ENCODE assay signal across 8 mouse cellular contexts in genomic region chr19:6907811-6908540, GRCm38 (mm10). TPM values are rescaled to one million over a fixed set of nuclear protein-coding genes. Genes with fewer than 3 reads are reported as not detected.
DNase-seq lines count a peak whose midpoint lies in the region; ATAC-seq and TF ChIP-seq lines count a peak whose summit lies in the region.

No protein-coding gene starts in this region.

- H3K27ac ChIP-seq in forebrain, postnatal 0 days (ENCODE audit: low read depth, low read length): no peak overlapping the region
- H3K27ac ChIP-seq in liver, embryonic 15.5 days (replicated peaks): peak overlapping the region; percentile 97
- no peak overlapping the region for H3K27ac ChIP-seq in stomach, embryonic 14.5 days (ENCODE audit: low read length)

- DNase-seq in lung, adult 18-20 months: peak; percentile 27 to 45
- DNase-seq in lung, postnatal 10 days: no peak
- DNase-seq in forebrain, postnatal 0 days: no peak
- DNase-seq in spleen, postnatal 10 days (ENCODE audit: low spot score in 2 of 2): no peak
- DNase-seq in urinary bladder, adult 18-20 months (ENCODE audit: low spot score in 2 of 2): no peak
- DNase-seq in adrenal gland, postnatal 14 days: no peak

- peak overlapping the region; percentile 77 for H3K4me2 ChIP-seq in forebrain, postnatal 0 days (ENCODE audit: low read depth)
- H3K4me2 ChIP-seq in liver, embryonic 15.5 days: peak overlapping the region; percentile 91
- peak overlapping the region; percentile 88 for H3K4me2 ChIP-seq in stomach, embryonic 14.5 days (replicated peaks; ENCODE audit: low read depth, low read length)

- WGBS in forebrain, postnatal 0 days: 90% methylated on average over 7 of the region's 7 CpGs
- 60% methylated on average over 7 of the region's 7 CpGs for WGBS in liver, embryonic 15.5 days (ENCODE audit: insufficient replicate concordance)
- WGBS in stomach, embryonic 14.5 days: 79% methylated on average over 7 of the region's 7 CpGs

- H3K9me3 ChIP-seq in forebrain, postnatal 0 days (ENCODE audit: low read length): no peaks in the 10 kb centered on the region
- H3K9me3 ChIP-seq in liver, embryonic 15.5 days (replicated peaks): no peaks in the 10 kb centered on the region
- no peaks in the 10 kb centered on the region for H3K9me3 ChIP-seq in stomach, embryonic 14.5 days (ENCODE audit: control insufficient read depth, low read depth, low read length)

- 0 out of 2 replicates have a peak overlapping the region, but pooled peaks have one; percentile 60 for H3K4me3 ChIP-seq in forebrain, postnatal 0 days (ENCODE audit: low read depth, low read length)
- peak overlapping the region; percentile 81 for H3K4me3 ChIP-seq in liver, embryonic 15.5 days (replicated peaks)
- peak overlapping the region; percentile 57 for H3K4me3 ChIP-seq in stomach, embryonic 14.5 days (ENCODE audit: low read depth, low read length)

- peaks cover 42% of the 10 kb centered on the region for H3K36me3 ChIP-seq in forebrain, postnatal 0 days (ENCODE audit: insufficient read depth)
- peaks cover 52% of the 10 kb centered on the region for H3K36me3 ChIP-seq in liver, embryonic 15.5 days (replicated peaks)
- H3K36me3 ChIP-seq in stomach, embryonic 14.5 days (ENCODE audit: control insufficient read depth, insufficient read depth, low read length): peaks cover 35% of the 10 kb centered on the region

- TF ChIP-seq CTCF in forebrain, postnatal 0 days (IDR thresholded peaks at IDR 0.05; ENCODE audit: low read depth): 0 out of 2 replicates have a peak, but pooled peaks have one; percentile 6

- no peak for ATAC-seq in forebrain, postnatal 0 days
- ATAC-seq in liver, embryonic 15.5 days (ENCODE audit: insufficient read depth): no peak
- no peak for ATAC-seq in stomach, embryonic 14.5 days (ENCODE audit: insufficient number of reproducible peaks, insufficient read depth, low FRiP score, low read depth)

- no peaks in the 10 kb centered on the region for H3K27me3 ChIP-seq in forebrain, postnatal 0 days (ENCODE audit: insufficient read depth, low read length)
- H3K27me3 ChIP-seq in liver, embryonic 15.5 days: no peaks in the 10 kb centered on the region
- H3K27me3 ChIP-seq in stomach, embryonic 14.5 days (ENCODE audit: control insufficient read depth, insufficient read depth, low read length): no peaks in the 10 kb centered on the region

- peaks cover 12% of the 10 kb centered on the region for H3K4me1 ChIP-seq in forebrain, postnatal 0 days (ENCODE audit: insufficient read depth)
- peaks cover 38% of the 10 kb centered on the region for H3K4me1 ChIP-seq in liver, embryonic 15.5 days (replicated peaks)
- peaks cover 20% of the 10 kb centered on the region; the same call in 1 of the 2 replicates for H3K4me1 ChIP-seq in stomach, embryonic 14.5 days (ENCODE audit: control insufficient read depth, insufficient read depth, low read length)

- no peak overlapping the region for H3K9ac ChIP-seq in forebrain, postnatal 0 days
- H3K9ac ChIP-seq in liver, embryonic 15.5 days: peak overlapping the region; percentile 59; the same call in 1 of the 2 replicates
- H3K9ac ChIP-seq in stomach, embryonic 14.5 days (replicated peaks; ENCODE audit: low read depth, low read length): peak overlapping the region; percentile 45

RNA-seq across cellular contexts. Expression of gene Trmt112, which starts 1.5 kb away (rescaled TPM):
- 52.3 and 69.6 TPM in 2 replicates for total RNA-seq in forebrain, postnatal 0 days (2014; rRNA removed)
- 102 and 103 TPM in 2 replicates for polyA plus RNA-seq in forebrain, postnatal 0 days (2015; fragmentation: Nextera tagmentation; extraction: Ambion mirVana)
- 59.7 and 67.9 TPM in 2 replicates for polyA plus RNA-seq in liver, embryonic 15.5 days (2015; fragmentation: Nextera tagmentation; extraction: Ambion mirVana)
- 152 and 158 TPM in 2 replicates for polyA plus RNA-seq in stomach, embryonic 14.5 days (2014; fragmentation: Nextera tagmentation; extraction: Ambion mirVana)
- 76.6 and 79.0 TPM in 2 replicates for total RNA-seq in adrenal gland, postnatal 14 days (2021)

RNA-seq across cellular contexts. Expression of gene Prdx5, which starts 1.9 kb away (rescaled TPM):
- 182 and 199 TPM in 2 replicates for total RNA-seq in forebrain, postnatal 0 days (2014; rRNA removed)
- 424 and 467 TPM in 2 replicates for polyA plus RNA-seq in forebrain, postnatal 0 days (2015; fragmentation: Nextera tagmentation; extraction: Ambion mirVana)
- 144 and 151 TPM in 2 replicates for polyA plus RNA-seq in liver, embryonic 15.5 days (2015; fragmentation: Nextera tagmentation; extraction: Ambion mirVana)
- polyA plus RNA-seq in stomach, embryonic 14.5 days (2014; fragmentation: Nextera tagmentation; extraction: Ambion mirVana): 166 and 172 TPM in 2 replicates
- 420 and 426 TPM in 2 replicates for total RNA-seq in adrenal gland, postnatal 14 days (2021)

RNA-seq across cellular contexts. Expression of gene Esrra, which starts 13.6 kb away (rescaled TPM):
- total RNA-seq in forebrain, postnatal 0 days (2014; rRNA removed): 42.6 and 43.0 TPM in 2 replicates
- 6.4 and 8.4 TPM in 2 replicates for polyA plus RNA-seq in forebrain, postnatal 0 days (2015; fragmentation: Nextera tagmentation; extraction: Ambion mirVana)
- 3.8 and 4.9 TPM in 2 replicates for polyA plus RNA-seq in liver, embryonic 15.5 days (2015; fragmentation: Nextera tagmentation; extraction: Ambion mirVana)
- 6.5 and 6.8 TPM in 2 replicates for polyA plus RNA-seq in stomach, embryonic 14.5 days (2014; fragmentation: Nextera tagmentation; extraction: Ambion mirVana)
- 63.2 and 67.0 TPM in 2 replicates for total RNA-seq in adrenal gland, postnatal 14 days (2021)

RNA-seq across cellular contexts. Expression of gene Catsperz, which starts 17.2 kb away (rescaled TPM):
- 0.71 and 1.6 TPM in 2 replicates for total RNA-seq in forebrain, postnatal 0 days (2014; rRNA removed)
- 1.2 and 2.4 TPM in 2 replicates for polyA plus RNA-seq in forebrain, postnatal 0 days (2015; fragmentation: Nextera tagmentation; extraction: Ambion mirVana)
- 0.24 and 0.59 TPM in 2 replicates for polyA plus RNA-seq in liver, embryonic 15.5 days (2015; fragmentation: Nextera tagmentation; extraction: Ambion mirVana)
- 1.5 and 1.8 TPM in 2 replicates for polyA plus RNA-seq in stomach, embryonic 14.5 days (2014; fragmentation: Nextera tagmentation; extraction: Ambion mirVana)
- 0.53 TPM in 1 of 2 replicates, not detected in the other for total RNA-seq in adrenal gland, postnatal 14 days (2021)

RNA-seq across cellular contexts. Expression of gene Kcnk4, which starts 26.3 kb away (rescaled TPM):
- total RNA-seq in forebrain, postnatal 0 days (2014; rRNA removed): 8.8 and 12.7 TPM in 2 replicates
- 8.6 and 8.7 TPM in 2 replicates for polyA plus RNA-seq in forebrain, postnatal 0 days (2015; fragmentation: Nextera tagmentation; extraction: Ambion mirVana)
- 0.08 TPM in 1 of 2 replicates, not detected in the other for polyA plus RNA-seq in liver, embryonic 15.5 days (2015; fragmentation: Nextera tagmentation; extraction: Ambion mirVana)
- polyA plus RNA-seq in stomach, embryonic 14.5 days (2014; fragmentation: Nextera tagmentation; extraction: Ambion mirVana): 0.35 and 0.95 TPM in 2 replicates
- total RNA-seq in adrenal gland, postnatal 14 days (2021): 0.93 TPM in 1 of 2 replicates, not detected in the other

Comparison
In these comparisons a context has a peak if more than half of its experiments do, and no peak if none do; other contexts are left out.
1. DNase-seq: peak in lung, adult 18-20 months (2 of 2); none in lung, postnatal 10 days (single experiment), forebrain, postnatal 0 days (single experiment), spleen, postnatal 10 days (0 of 2), urinary bladder, adult 18-20 months (0 of 2) and adrenal gland, postnatal 14 days (single experiment).
2. Peak in every context shown above with its lines, with median percentiles within 50 percentile points of each other: H3K4me2 ChIP-seq and H3K4me3 ChIP-seq.